Mouse (Mus musculus) thymus, adult 2 months (tissue): Measurements from ENCODE around the gene Ddx1.
"Not testable (repeated sequence)": the region's sequence is repeated elsewhere in the genome, so short reads cannot be mapped to it uniquely, and the experiment has no call there.

Experiments used
- CTCF ChIP-seq: fragments of 200-500 bp; IDR thresholded peaks from 2 replicates; pipeline ENCODE4 v1.5.1; 2012; ENCODE audit warnings: mild to moderate bottlenecking, control low read depth, low read length, moderate library complexity, borderline replicate concordance; ENCODE audit not compliant: control insufficient read depth, poor library complexity, insufficient read depth; ENCODE audit errors: extremely low read depth
- POLR2A ChIP-seq: fragments of 200-500 bp; IDR thresholded peaks from 2 replicates; pipeline ENCODE4 v1.6.1; 2012; ENCODE audit warnings: mild to moderate bottlenecking, low read length, control low read depth, moderate library complexity; ENCODE audit not compliant: control insufficient read depth, poor library complexity, insufficient read depth; ENCODE audit errors: extremely low read depth

GRCm38 (mm10) chr12:13184136-13184535 lies 64.9 kb downstream of the Ddx1 start:
- not testable (repeated sequence) for TF ChIP-seq CTCF, POLR2A
